Mouse (Mus musculus) cortical plate, adult 2 months (tissue): Measurements from ENCODE around the gene Sec14l2.

Experiments used
- CTCF ChIP-seq: fragments of 200-500 bp; IDR thresholded peaks from 2 replicates; pipeline ENCODE4 v1.5.1; 2011; ENCODE audit warnings: mild to moderate bottlenecking, control low read depth, low read length; ENCODE audit not compliant: insufficient read depth; ENCODE audit errors: extremely low read depth
- POLR2A ChIP-seq: fragments of 200-500 bp; IDR thresholded peaks from 2 replicates; pipeline ENCODE4 v1.6.1; 2011; ENCODE audit warnings: mild to moderate bottlenecking, low read length, control low read depth; ENCODE audit not compliant: insufficient read depth; ENCODE audit errors: extremely low read depth

- no peak for TF ChIP-seq POLR2A
- no peak for TF ChIP-seq CTCF
Measured at GRCm38 (mm10) chr11:4062981-4063380, 60.2 kb downstream of the Sec14l2 start.
